Mouse (Mus musculus): Measurements from ENCODE around the gene Rcl1. TPM values are rescaled to one million over a fixed set of nuclear protein-coding genes. Genes with fewer than 3 reads are reported as not detected.

Gene Rcl1
- polyA plus RNA-seq, 1 experiment from 2014 or later = 20.1 TPM

DNA sequence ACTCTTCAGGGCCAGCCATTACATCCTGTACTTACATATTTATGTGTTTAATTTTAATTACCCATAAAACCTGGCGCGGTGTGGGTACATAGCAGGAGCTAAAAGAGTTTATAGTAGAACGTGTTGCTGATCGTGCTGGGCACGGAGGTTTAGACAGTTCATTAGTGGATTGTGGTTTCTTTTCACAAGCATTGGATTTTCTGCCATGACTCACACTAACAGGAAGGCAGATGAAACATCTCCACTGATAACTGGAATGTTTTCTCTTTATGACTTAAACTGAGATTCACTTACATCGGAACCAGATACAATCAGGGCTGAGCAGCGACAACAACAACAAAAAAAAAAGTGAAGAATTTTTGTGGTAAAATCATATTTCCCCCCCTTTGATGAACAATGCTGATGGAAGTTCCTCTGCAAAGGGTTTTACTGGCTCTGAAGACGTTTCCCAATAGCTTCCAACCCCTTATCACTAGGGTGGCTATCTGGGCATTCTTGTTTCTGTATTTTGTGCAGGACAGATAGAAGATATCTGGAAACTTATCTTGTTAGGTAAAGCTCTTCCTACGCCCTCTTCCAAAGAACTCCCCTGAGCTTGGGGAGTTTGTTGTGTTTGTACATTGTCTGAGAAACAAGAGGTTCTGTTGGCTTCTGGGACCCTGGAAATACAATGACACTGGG, 84.5 kb downstream of the Rcl1 start:
- TF ChIP-seq EP300 (IDR thresholded peaks at IDR 0.05) = no peak; the same call in 1 of the 2 replicates
- TF ChIP-seq CTCF (IDR thresholded peaks at IDR 0.05) = no peak
- DNase-seq (ENCODE audit: low spot score) (peak; percentile 83), ATAC-seq (peak; percentile 85)
- peak overlapping the region; percentile 17; the same call in 1 of the 2 replicates for H3K4me3 ChIP-seq (ENCODE audit: low read depth, low read length)
- WGBS = 47% methylated on average over 9 of the region's 9 CpGs
- peaks cover 7% of the 10 kb centered on the region; the same call in 1 of the 2 replicates for H3K4me1 ChIP-seq (ENCODE audit: insufficient read depth, low read depth, low read length)
- peak overlapping the region; percentile 28; the same call in 1 of the 2 replicates for H3K4me2 ChIP-seq (replicated peaks; ENCODE audit: low read depth, low read length)
- H3K36me3 ChIP-seq (ENCODE audit: insufficient read depth, low read length) = no peaks in the 10 kb centered on the region
- H3K9ac ChIP-seq (replicated peaks; ENCODE audit: low read depth) = no peak overlapping the region
- no peak overlapping the region for H3K27ac ChIP-seq (ENCODE audit: low read length)
- no peaks in the 10 kb centered on the region for H3K9me3 ChIP-seq (ENCODE audit: low read length)
- no peaks in the 10 kb centered on the region for H3K27me3 ChIP-seq (replicated peaks; ENCODE audit: insufficient read depth, low read length)

DNA sequence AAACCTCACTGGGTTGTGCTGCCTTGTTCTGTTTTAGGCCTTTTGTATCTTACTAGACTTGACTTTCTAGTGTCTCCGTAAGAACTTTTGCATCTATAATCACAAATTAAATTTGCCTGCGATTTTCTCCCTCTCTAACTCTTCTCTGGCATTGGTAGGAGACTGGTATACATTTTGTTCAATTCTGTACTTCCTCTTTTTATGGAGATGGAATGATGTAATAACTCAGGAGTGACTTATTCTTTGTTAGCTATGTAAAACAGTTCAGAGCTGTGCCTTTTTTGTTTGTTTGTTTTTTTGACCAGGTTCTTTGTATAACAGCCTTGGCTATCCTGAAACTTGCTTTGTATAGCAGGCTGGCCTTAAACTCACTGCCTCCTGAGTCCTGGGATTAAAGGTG, 87.7 kb downstream of the Rcl1 start:
- Histone ChIP-seq H3K36me3 (ENCODE audit: insufficient read depth, low read length) (no peaks in the 10 kb centered on the region), H3K4me3 (ENCODE audit: low read depth, low read length) (no peak overlapping the region), H3K9ac (replicated peaks; ENCODE audit: low read depth) (no peak overlapping the region), H3K9me3 (ENCODE audit: low read length) (no peaks in the 10 kb centered on the region), H3K27me3 (replicated peaks; ENCODE audit: insufficient read depth, low read length) (no peaks in the 10 kb centered on the region), H3K27ac (ENCODE audit: low read length) (no peak overlapping the region), H3K4me2 (replicated peaks; ENCODE audit: low read depth, low read length) (no peak overlapping the region), H3K4me1 (ENCODE audit: insufficient read depth, low read depth, low read length) (peaks cover 7% of the 10 kb centered on the region; the same call in 1 of the 2 replicates)
- no peak for ATAC-seq
- TF ChIP-seq EP300 (IDR thresholded peaks at IDR 0.05) = no peak
- TF ChIP-seq CTCF (IDR thresholded peaks at IDR 0.05) = no peak
- no peak for DNase-seq (ENCODE audit: low spot score)
- 82% methylated on average over 2 of the region's 2 CpGs for WGBS

MicroRNAs encoded within 50 kb of the gene (microRNA counts, 519-probe panel; counts per million panel counts)
- 3,356 counts per million, percentile 20 among the panel's probes with 10 or more counts for microRNA mmu-miR-101b

Small RNA genes lying within 50 kb of the gene (microRNA-seq; reads per million reads assigned to microRNA genes)
- gene Mir101b = 1,897 reads per million, percentile 82 among the genes with 10 or more reads in this experiment

Other genes starting within 250 kb of the Rcl1 start
- 9.8 and 9.9 TPM in 2 replicates for gene Plpp6, start 137.4 kb upstream of the Rcl1 start, polyA plus RNA-seq (2015; fragmentation: Nextera tagmentation; extraction: Ambion mirVana)
- 5.9 and 6.7 TPM in 2 replicates for gene 4430402I18Rik, start 133.6 kb upstream of the Rcl1 start, polyA plus RNA-seq (2015; fragmentation: Nextera tagmentation; extraction: Ambion mirVana)
- gene Cdc37l1, start 111.0 kb upstream of the Rcl1 start, polyA plus RNA-seq (2015; fragmentation: Nextera tagmentation; extraction: Ambion mirVana) = 21.2 and 23.4 TPM in 2 replicates
- 79.3 and 81.1 TPM in 2 replicates for gene Ak3, start 53.4 kb upstream of the Rcl1 start, polyA plus RNA-seq (2015; fragmentation: Nextera tagmentation; extraction: Ambion mirVana)
- gene Jak2, start 150.5 kb downstream of the Rcl1 start, polyA plus RNA-seq (2015; fragmentation: Nextera tagmentation; extraction: Ambion mirVana) = 9.6 and 9.9 TPM in 2 replicates
- 0.57 and 1.5 TPM in 2 replicates for gene Insl6, start 224.0 kb downstream of the Rcl1 start, polyA plus RNA-seq (2015; fragmentation: Nextera tagmentation; extraction: Ambion mirVana)
- gene Rln1, start 233.3 kb downstream of the Rcl1 start, polyA plus RNA-seq (2015; fragmentation: Nextera tagmentation; extraction: Ambion mirVana) = 0.11 TPM in 1 of 2 replicates, not detected in the other